Mouse (Mus musculus) A20 (cell line): Measurements from ENCODE around the gene Ttll3.
A peak's percentile ranks its signal among the peaks of the same experiment; 100 is the strongest.

Experiments
- DNase-seq: peaks from one replicate; pipeline ENCODE4 v3.0.0-alpha.2; 2011; ENCODE audit warnings: low read depth, low spot score

The Ttll3 gene

GRCm38 (mm10) chr6:113379246-113379645 is 9.8 kb upstream of the Ttll3 start:
- peak; percentile 68 for DNase-seq

- DNase-seq = no peak
Measured at GRCm38 (mm10) chr6:113380480-113380879, 8.6 kb upstream of the Ttll3 start.

GRCm38 (mm10) chr6:113384351-113384927 is 4.6 kb upstream of the Ttll3 start:
- DNase-seq = no peak

- no peak for DNase-seq
Measured at GRCm38 (mm10) chr6:113385160-113385714, 3.8 kb upstream of the Ttll3 start.

- no peak for DNase-seq
Measured at GRCm38 (mm10) chr6:113386025-113386424, 3.0 kb upstream of the Ttll3 start.

- DNase-seq = no peak
Measured at GRCm38 (mm10) chr6:113390715-113391114, 1.7 kb downstream of the Ttll3 start.

GRCm38 (mm10) chr6:113392015-113392386 is 2.9 kb downstream of the Ttll3 start:
- DNase-seq = no peak

GRCm38 (mm10) chr6:113392387-113393071 is 3.5 kb downstream of the Ttll3 start:
- DNase-seq = no peak

GRCm38 (mm10) chr6:113393951-113394350 is 4.9 kb downstream of the Ttll3 start:
- DNase-seq = no peak

- no peak for DNase-seq
Measured at GRCm38 (mm10) chr6:113394811-113395210, 5.8 kb downstream of the Ttll3 start.

GRCm38 (mm10) chr6:113395501-113395900 is 6.4 kb downstream of the Ttll3 start:
- DNase-seq = no peak

GRCm38 (mm10) chr6:113396270-113397030 is 7.4 kb downstream of the Ttll3 start:
- no peak for DNase-seq

GRCm38 (mm10) chr6:113402094-113402493 is 13.0 kb downstream of the Ttll3 start:
- DNase-seq = no peak

GRCm38 (mm10) chr6:113404649-113405448 is 15.8 kb downstream of the Ttll3 start:
- DNase-seq = no peak

- no peak for DNase-seq
Measured at GRCm38 (mm10) chr6:113405483-113405882, 16.4 kb downstream of the Ttll3 start.

GRCm38 (mm10) chr6:113406683-113407082 is 17.6 kb downstream of the Ttll3 start:
- DNase-seq = peak; percentile 37

- no peak for DNase-seq
Measured at GRCm38 (mm10) chr6:113410001-113410400, 20.9 kb downstream of the Ttll3 start.

- no peak for DNase-seq
Measured at GRCm38 (mm10) chr6:113416416-113416815, 27.4 kb downstream of the Ttll3 start.

GRCm38 (mm10) chr6:113418441-113419198 is 29.6 kb downstream of the Ttll3 start:
- no peak for DNase-seq

GRCm38 (mm10) chr6:113419199-113419587 is 30.1 kb downstream of the Ttll3 start, which contains the start of gene Rpusd3:
Gene Rpusd3, minus strand, starts transcription at chr6:113419340.
- peak; percentile 99 for DNase-seq

GRCm38 (mm10) chr6:113423000-113423399 is 33.9 kb downstream of the Ttll3 start:
- DNase-seq = no peak
